ENCODE assay signal across 12 mouse cellular contexts in genomic region chr7:73184208-73185070, GRCm38 (mm10).
A peak's percentile ranks its signal among the peaks of the same experiment; 100 is the strongest.
DNase-seq lines count a peak whose midpoint lies in the region; ATAC-seq and TF ChIP-seq lines count a peak whose summit lies in the region.
"Had no signal": no experiment of that assay in that cellular context is flagged by ENCODE, and none has a peak within 500 bp of the region (broad histone marks: within the 10 kb centered on the region; RNA-seq: fewer than 3 reads in every experiment).

No protein-coding gene starts in this region.

- 63% methylated on average over 14 of the region's 14 CpGs for WGBS in forebrain, embryonic 13.5 days
- WGBS in hindbrain, embryonic 15.5 days = 45% methylated on average over 14 of the region's 14 CpGs
- 33% methylated on average over 14 of the region's 14 CpGs for WGBS in midbrain, postnatal 0 days

- no peak for DNase-seq in gastrocnemius, adult 2 months
- no peak for DNase-seq in gastrocnemius, adult 8-10 months (ENCODE audit: low spot score in 2 of 2)
- no peak for DNase-seq in midbrain, postnatal 0 days (ENCODE audit: low spot score)
- no peak for DNase-seq in cerebellum, adult 9-11 months
- DNase-seq in adrenal gland, postnatal 10 days = no peak
- DNase-seq in layer of hippocampus, adult 11-12 months (ENCODE audit: low spot score) = no peak
- DNase-seq: liver; lung, embryonic 14.5 days had no signal

- peaks cover 31% of the 10 kb centered on the region for H3K4me1 ChIP-seq in forebrain, embryonic 13.5 days
- peaks cover 18% of the 10 kb centered on the region for H3K4me1 ChIP-seq in hindbrain, embryonic 15.5 days (replicated peaks)
- 0 out of 2 replicates have a peak, but pooled peaks cover 2% of the 10 kb centered on the region for H3K4me1 ChIP-seq in midbrain, postnatal 0 days (ENCODE audit: insufficient read depth, low read length)
- H3K4me1 ChIP-seq: embryonic facial prominence, embryonic 12.5 days; heart, embryonic 13.5 days had no signal

- no peak overlapping the region for H3K4me3 ChIP-seq in gastrocnemius, adult 2 months
- H3K4me3 ChIP-seq in forebrain, embryonic 13.5 days = no peak overlapping the region
- H3K4me3 ChIP-seq in hindbrain, embryonic 15.5 days = no peak overlapping the region
- no peak overlapping the region for H3K4me3 ChIP-seq in midbrain, postnatal 0 days (ENCODE audit: low read depth, low read length)
- H3K4me3 ChIP-seq: embryonic facial prominence, embryonic 12.5 days; heart, embryonic 13.5 days had no signal

- H3K27ac ChIP-seq in gastrocnemius, adult 2 months = 0 out of 2 replicates have a peak overlapping the region, but pooled peaks have one; percentile 4
- peak overlapping the region; percentile 73 for H3K27ac ChIP-seq in forebrain, embryonic 13.5 days
- H3K27ac ChIP-seq in hindbrain, embryonic 15.5 days (replicated peaks) = peak overlapping the region; percentile 79
- H3K27ac ChIP-seq in midbrain, postnatal 0 days (ENCODE audit: low read depth, low read length) = peak overlapping the region; percentile 75
- H3K27ac ChIP-seq: embryonic facial prominence, embryonic 12.5 days; heart, embryonic 13.5 days had no signal

- ATAC-seq in forebrain, embryonic 13.5 days = peak; percentile 43; the same call in 1 of the 2 replicates
- ATAC-seq in hindbrain, embryonic 15.5 days (ENCODE audit: low FRiP score, low read depth) = peak; percentile 46
- no peak for ATAC-seq in midbrain, postnatal 0 days (ENCODE audit: low FRiP score)

- no peak overlapping the region for H3K9ac ChIP-seq in forebrain, embryonic 13.5 days
- no peak overlapping the region for H3K9ac ChIP-seq in hindbrain, embryonic 15.5 days
- 0 out of 2 replicates have a peak overlapping the region, but pooled peaks have one; percentile 13 for H3K9ac ChIP-seq in midbrain, postnatal 0 days (replicated peaks; ENCODE audit: low read length, poor library complexity, severe bottlenecking)
- H3K9ac ChIP-seq: embryonic facial prominence, embryonic 12.5 days; heart, embryonic 13.5 days; lung, embryonic 14.5 days had no signal

- H3K36me3 ChIP-seq in forebrain, embryonic 13.5 days (ENCODE audit: poor library complexity, severe bottlenecking) = no peaks in the 10 kb centered on the region
- no peaks in the 10 kb centered on the region for H3K36me3 ChIP-seq in hindbrain, embryonic 15.5 days
- no peaks in the 10 kb centered on the region for H3K36me3 ChIP-seq in midbrain, postnatal 0 days (ENCODE audit: insufficient read depth, low read length)
- H3K36me3 ChIP-seq: embryonic facial prominence, embryonic 12.5 days; heart, embryonic 13.5 days had no signal

- peaks cover 10% of the 10 kb centered on the region; the same call in 1 of the 2 replicates for H3K9me3 ChIP-seq in forebrain, embryonic 13.5 days (replicated peaks)
- no peaks in the 10 kb centered on the region for H3K9me3 ChIP-seq in hindbrain, embryonic 15.5 days
- H3K9me3 ChIP-seq in midbrain, postnatal 0 days (ENCODE audit: low read length) = no peaks in the 10 kb centered on the region
- H3K9me3 ChIP-seq: embryonic facial prominence, embryonic 12.5 days had no signal

- no peak overlapping the region for H3K4me2 ChIP-seq in forebrain, embryonic 13.5 days
- no peak overlapping the region for H3K4me2 ChIP-seq in hindbrain, embryonic 15.5 days
- H3K4me2 ChIP-seq in midbrain, postnatal 0 days (ENCODE audit: low read depth, low read length, poor library complexity, severe bottlenecking) = no peak overlapping the region
- H3K4me2 ChIP-seq: embryonic facial prominence, embryonic 12.5 days; heart, embryonic 13.5 days; lung, embryonic 14.5 days had no signal

- H3K27me3 ChIP-seq in forebrain, embryonic 13.5 days = no peaks in the 10 kb centered on the region
- H3K27me3 ChIP-seq in hindbrain, embryonic 15.5 days = no peaks in the 10 kb centered on the region
- no peaks in the 10 kb centered on the region for H3K27me3 ChIP-seq in midbrain, postnatal 0 days (ENCODE audit: insufficient read depth, low read length)
- H3K27me3 ChIP-seq: embryonic facial prominence, embryonic 12.5 days had no signal

- intact Hi-C loops in gastrocnemius, adult 2 months (cut with DNase I) = no loop called here

- TF ChIP-seq CTCF in gastrocnemius, adult 2 months (IDR thresholded peaks at IDR 0.05) = no peak
- TF ChIP-seq CTCF in midbrain, postnatal 0 days (IDR thresholded peaks at IDR 0.05) = no peak

Comparison
In these comparisons a context has a peak if more than half of its experiments do, and no peak if none do; other contexts are left out.
1. H3K27ac ChIP-seq: peak in every context shown above with its lines; median percentile 79 in hindbrain, embryonic 15.5 days; 75 in midbrain, postnatal 0 days; 73 in forebrain, embryonic 13.5 days; 4 in gastrocnemius, adult 2 months.